Mouse (Mus musculus) fibroblast of lung, adult 2 months (primary cell): ENCODE results near the gene Slc35g3.

ENCODE experiments used
- DNase-seq: peaks from one replicate; pipeline ENCODE4 v3.0.0-alpha.2; 2011; ENCODE audit warnings: low read depth

Slc35g3 gene

GRCm38 (mm10) chr11:69784793-69785272 is 23.1 kb upstream of the Slc35g3 start:
- DNase-seq = no peak

GRCm38 (mm10) chr11:69781828-69782227 is 20.1 kb upstream of the Slc35g3 start:
- DNase-seq = no peak

- DNase-seq = no peak
Measured at GRCm38 (mm10) chr11:69778985-69779384, 17.2 kb upstream of the Slc35g3 start.

- no peak for DNase-seq
Measured at GRCm38 (mm10) chr11:69778258-69778982, 16.7 kb upstream of the Slc35g3 start.

GRCm38 (mm10) chr11:69777504-69778257 is 15.9 kb upstream of the Slc35g3 start:
- no peak for DNase-seq

- DNase-seq = no peak
Measured at GRCm38 (mm10) chr11:69776488-69776887, 14.7 kb upstream of the Slc35g3 start.

- DNase-seq = no peak
Measured at GRCm38 (mm10) chr11:69775716-69776115, 13.9 kb upstream of the Slc35g3 start.

GRCm38 (mm10) chr11:69774961-69775360 is 13.2 kb upstream of the Slc35g3 start:
- no peak for DNase-seq

- DNase-seq = no peak
Measured at GRCm38 (mm10) chr11:69767625-69767909, 5.8 kb upstream of the Slc35g3 start.

GRCm38 (mm10) chr11:69766872-69767624 is 5.3 kb upstream of the Slc35g3 start:
- DNase-seq = no peak

- no peak for DNase-seq
Measured at GRCm38 (mm10) chr11:69766126-69766609, 4.4 kb upstream of the Slc35g3 start.

GRCm38 (mm10) chr11:69765221-69766125 is 3.7 kb upstream of the Slc35g3 start, which contains the start of gene Zbtb4:
Gene Zbtb4 (plus strand): TSS chr11:69765912.
- no peak for DNase-seq

- DNase-seq = no peak
Measured at GRCm38 (mm10) chr11:69763551-69763950, 1.8 kb upstream of the Slc35g3 start.

- DNase-seq = no peak
Measured at GRCm38 (mm10) chr11:69760901-69761200, 917 bp downstream of the Slc35g3 start.

- DNase-seq = no peak
Measured at GRCm38 (mm10) chr11:69760160-69760900, 1.4 kb downstream of the Slc35g3 start.

GRCm38 (mm10) chr11:69758971-69759721 is 2.6 kb downstream of the Slc35g3 start:
- peak; percentile 73 for DNase-seq

GRCm38 (mm10) chr11:69758478-69758970 is 3.2 kb downstream of the Slc35g3 start, which contains the start of gene Polr2a:
Gene Polr2a (minus strand): TSS chr11:69758637.
- DNase-seq = peak; percentile 94

GRCm38 (mm10) chr11:69758090-69758456 is 3.7 kb downstream of the Slc35g3 start:
- DNase-seq = peak; percentile 88

- DNase-seq = no peak
Measured at GRCm38 (mm10) chr11:69757303-69758089, 4.3 kb downstream of the Slc35g3 start.
